Mouse (Mus musculus): ENCODE measurements around the gene Sorcs2. TPM values are rescaled to one million over a fixed set of nuclear protein-coding genes. Genes with fewer than 3 reads are reported as not detected.

The Sorcs2 gene
- polyA plus RNA-seq, 1 experiment from 2014 or later: 6.0 TPM

GRCm38 (mm10) chr5:36292321-36292720, 105.6 kb downstream of the Sorcs2 start:
- DNase-seq (ENCODE audit: low spot score): no peak

DNA sequence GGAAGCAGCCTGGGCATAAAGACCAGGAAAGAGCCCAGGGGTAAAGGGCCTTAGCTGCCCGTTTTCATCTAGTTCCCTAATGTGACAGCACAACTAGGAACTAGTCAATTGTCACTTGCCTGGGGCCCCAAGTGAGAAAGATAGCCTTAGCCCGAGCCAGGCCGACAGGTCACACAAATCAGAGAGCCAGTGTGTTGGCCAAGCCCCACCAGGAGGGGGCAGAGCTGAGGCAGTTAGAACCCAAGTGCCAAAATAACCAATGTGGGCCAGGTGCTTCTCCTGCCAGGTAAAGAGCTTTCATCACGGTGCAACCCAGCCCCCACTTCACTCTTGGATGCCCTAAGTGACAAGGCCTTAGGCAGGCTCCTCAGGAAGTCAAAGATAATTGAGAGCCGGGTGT, 106.7 kb downstream of the Sorcs2 start:
- no peak overlapping the region for H3K4me2 ChIP-seq (replicated peaks; ENCODE audit: low read depth, low read length)
- H3K4me3 ChIP-seq (ENCODE audit: low read depth, low read length): no peak overlapping the region
- H3K4me1 ChIP-seq (replicated peaks; ENCODE audit: control insufficient read depth, insufficient read depth, low read length): no peaks in the 10 kb centered on the region
- peak; percentile 29 for DNase-seq (ENCODE audit: low spot score)
- no peak overlapping the region for H3K9ac ChIP-seq (ENCODE audit: low read depth, low read length)
- no peaks in the 10 kb centered on the region for H3K9me3 ChIP-seq (ENCODE audit: control insufficient read depth, low read length)
- H3K27ac ChIP-seq (ENCODE audit: low read depth, low read length): no peak overlapping the region
- no peaks in the 10 kb centered on the region for H3K27me3 ChIP-seq (ENCODE audit: control insufficient read depth, insufficient read depth, low read length)
- ATAC-seq (ENCODE audit: low FRiP score): no peak
- no peaks in the 10 kb centered on the region for H3K36me3 ChIP-seq (ENCODE audit: control insufficient read depth, insufficient read depth, low read length)
- WGBS: 56% methylated on average over 5 of the region's 5 CpGs

More at GRCm38 (mm10) chr5:36292321-36292720, 105.6 kb downstream of the Sorcs2 start:
- no peak for ATAC-seq (ENCODE audit: low FRiP score)
- Histone ChIP-seq H3K4me2 (replicated peaks; ENCODE audit: low read depth, low read length) (no peak overlapping the region), H3K4me3 (ENCODE audit: low read depth, low read length) (no peak overlapping the region), H3K9ac (ENCODE audit: low read depth, low read length) (no peak overlapping the region), H3K36me3 (ENCODE audit: control insufficient read depth, insufficient read depth, low read length) (no peaks in the 10 kb centered on the region), H3K27me3 (ENCODE audit: control insufficient read depth, insufficient read depth, low read length) (no peaks in the 10 kb centered on the region), H3K4me1 (replicated peaks; ENCODE audit: control insufficient read depth, insufficient read depth, low read length) (no peaks in the 10 kb centered on the region), H3K27ac (ENCODE audit: low read depth, low read length) (no peak overlapping the region), H3K9me3 (ENCODE audit: control insufficient read depth, low read length) (no peaks in the 10 kb centered on the region)
- 86% methylated on average over 9 of the region's 9 CpGs for WGBS

GRCm38 (mm10) chr5:36285405-36285804, 112.5 kb downstream of the Sorcs2 start:
- no peaks in the 10 kb centered on the region for H3K4me1 ChIP-seq (replicated peaks; ENCODE audit: control insufficient read depth, insufficient read depth, low read length)
- ATAC-seq (ENCODE audit: low FRiP score) (no peak), DNase-seq (ENCODE audit: low spot score) (no peak)
- H3K4me3 ChIP-seq (ENCODE audit: low read depth, low read length): no peak overlapping the region
- no peak overlapping the region for H3K27ac ChIP-seq (ENCODE audit: low read depth, low read length)
- 72% methylated on average over 10 of the region's 10 CpGs for WGBS
- no peaks in the 10 kb centered on the region for H3K36me3 ChIP-seq (ENCODE audit: control insufficient read depth, insufficient read depth, low read length)
- no peak overlapping the region for H3K9ac ChIP-seq (ENCODE audit: low read depth, low read length)
- H3K4me2 ChIP-seq (replicated peaks; ENCODE audit: low read depth, low read length): no peak overlapping the region
- no peaks in the 10 kb centered on the region for H3K9me3 ChIP-seq (ENCODE audit: control insufficient read depth, low read length)
- no peaks in the 10 kb centered on the region for H3K27me3 ChIP-seq (ENCODE audit: control insufficient read depth, insufficient read depth, low read length)

DNA sequence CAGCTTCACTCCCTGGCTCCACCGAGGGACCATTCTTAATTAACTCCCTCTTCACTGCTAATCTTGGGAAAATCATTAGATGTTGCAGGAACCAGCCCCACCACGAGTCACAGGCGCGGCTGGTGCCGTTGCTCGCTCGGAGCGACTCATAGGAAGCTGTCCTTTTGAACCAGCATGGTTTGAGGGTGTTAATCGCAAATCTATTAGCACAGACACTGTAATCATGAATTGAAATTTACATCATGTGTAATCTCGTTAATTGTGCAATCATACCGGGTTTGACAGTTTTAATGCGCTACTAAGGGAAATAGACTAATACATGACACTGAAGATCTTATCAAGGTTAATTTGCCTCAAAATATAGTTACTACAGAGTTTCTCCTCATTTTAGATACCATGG, 118.0 kb downstream of the Sorcs2 start:
- no peaks in the 10 kb centered on the region for H3K9me3 ChIP-seq (ENCODE audit: control insufficient read depth, low read length)
- DNase-seq (ENCODE audit: low spot score): no peak
- H3K27ac ChIP-seq (ENCODE audit: low read depth, low read length): no peak overlapping the region
- 87% methylated on average over 12 of the region's 12 CpGs for WGBS
- no peak for ATAC-seq (ENCODE audit: low FRiP score)
- no peaks in the 10 kb centered on the region for H3K36me3 ChIP-seq (ENCODE audit: control insufficient read depth, insufficient read depth, low read length)
- H3K4me2 ChIP-seq (replicated peaks; ENCODE audit: low read depth, low read length): no peak overlapping the region
- no peak overlapping the region for H3K9ac ChIP-seq (ENCODE audit: low read depth, low read length)
- no peak overlapping the region for H3K4me3 ChIP-seq (ENCODE audit: low read depth, low read length)
- H3K27me3 ChIP-seq (ENCODE audit: control insufficient read depth, insufficient read depth, low read length): no peaks in the 10 kb centered on the region
- no peaks in the 10 kb centered on the region for H3K4me1 ChIP-seq (replicated peaks; ENCODE audit: control insufficient read depth, insufficient read depth, low read length)

- Histone ChIP-seq H3K4me1 (replicated peaks; ENCODE audit: control insufficient read depth, insufficient read depth, low read length) (no peaks in the 10 kb centered on the region), H3K9me3 (ENCODE audit: control insufficient read depth, low read length) (no peaks in the 10 kb centered on the region), H3K27me3 (ENCODE audit: control insufficient read depth, insufficient read depth, low read length) (no peaks in the 10 kb centered on the region), H3K4me3 (ENCODE audit: low read depth, low read length) (no peak overlapping the region), H3K36me3 (ENCODE audit: control insufficient read depth, insufficient read depth, low read length) (no peaks in the 10 kb centered on the region), H3K27ac (ENCODE audit: low read depth, low read length) (no peak overlapping the region), H3K4me2 (replicated peaks; ENCODE audit: low read depth, low read length) (no peak overlapping the region), H3K9ac (ENCODE audit: low read depth, low read length) (no peak overlapping the region)
- whole genome bisulfite sequencing: 79% methylated on average over 6 of the region's 6 CpGs
- DNase-seq (ENCODE audit: low spot score) (no peak), ATAC-seq (ENCODE audit: low FRiP score) (no peak)
These were observed 123.1 kb downstream of the Sorcs2 start for GRCm38 (mm10) chr5:36274684-36275394.

- Histone ChIP-seq H3K27me3 (ENCODE audit: control insufficient read depth, insufficient read depth, low read length) (no peaks in the 10 kb centered on the region), H3K4me2 (replicated peaks; ENCODE audit: low read depth, low read length) (no peak overlapping the region), H3K4me3 (ENCODE audit: low read depth, low read length) (no peak overlapping the region), H3K27ac (ENCODE audit: low read depth, low read length) (no peak overlapping the region), H3K36me3 (ENCODE audit: control insufficient read depth, insufficient read depth, low read length) (no peaks in the 10 kb centered on the region), H3K9ac (ENCODE audit: low read depth, low read length) (no peak overlapping the region), H3K9me3 (ENCODE audit: control insufficient read depth, low read length) (no peaks in the 10 kb centered on the region), H3K4me1 (replicated peaks; ENCODE audit: control insufficient read depth, insufficient read depth, low read length) (no peaks in the 10 kb centered on the region)
- 89% methylated on average over 3 of the region's 3 CpGs for WGBS
- DNase-seq (ENCODE audit: low spot score) (no peak), ATAC-seq (ENCODE audit: low FRiP score) (no peak)
These were observed 130.7 kb downstream of the Sorcs2 start for GRCm38 (mm10) chr5:36267194-36267769.

DNA sequence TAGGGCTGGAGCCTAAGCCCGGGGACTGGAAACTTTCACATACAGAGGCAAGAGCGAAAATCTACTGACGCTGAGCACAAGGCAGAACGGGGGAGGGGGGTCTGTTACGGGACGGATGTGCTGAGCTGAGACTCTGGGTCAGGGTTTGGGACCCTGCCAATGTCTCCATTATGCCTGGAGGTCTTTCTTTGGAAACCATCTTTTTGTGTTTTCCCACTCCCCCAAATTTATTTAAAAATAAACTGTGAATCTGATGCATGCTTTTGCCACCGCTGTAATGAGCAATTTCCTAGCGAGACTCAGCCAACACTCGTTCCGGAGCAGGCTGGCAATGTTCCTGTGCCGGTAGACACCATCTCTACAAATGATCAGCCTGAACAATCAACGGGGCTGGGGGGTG, 137.1 kb downstream of the Sorcs2 start:
- DNase-seq (ENCODE audit: low spot score) (no peak), ATAC-seq (ENCODE audit: low FRiP score) (no peak)
- H3K4me1 ChIP-seq (replicated peaks; ENCODE audit: control insufficient read depth, insufficient read depth, low read length): no peaks in the 10 kb centered on the region
- no peaks in the 10 kb centered on the region for H3K27me3 ChIP-seq (ENCODE audit: control insufficient read depth, insufficient read depth, low read length)
- no peak overlapping the region for H3K27ac ChIP-seq (ENCODE audit: low read depth, low read length)
- H3K9me3 ChIP-seq (ENCODE audit: control insufficient read depth, low read length): no peaks in the 10 kb centered on the region
- no peaks in the 10 kb centered on the region for H3K36me3 ChIP-seq (ENCODE audit: control insufficient read depth, insufficient read depth, low read length)
- no peak overlapping the region for H3K4me3 ChIP-seq (ENCODE audit: low read depth, low read length)
- no peak overlapping the region for H3K9ac ChIP-seq (ENCODE audit: low read depth, low read length)
- 80% methylated on average over 12 of the region's 12 CpGs for WGBS
- no peak overlapping the region for H3K4me2 ChIP-seq (replicated peaks; ENCODE audit: low read depth, low read length)

GRCm38 (mm10) chr5:36259691-36260124, 138.2 kb downstream of the Sorcs2 start:
- WGBS: 43% methylated on average over 6 of the region's 6 CpGs
- H3K4me2 ChIP-seq (replicated peaks; ENCODE audit: low read depth, low read length): no peak overlapping the region
- no peaks in the 10 kb centered on the region for H3K9me3 ChIP-seq (ENCODE audit: control insufficient read depth, low read length)
- H3K27ac ChIP-seq (ENCODE audit: low read depth, low read length): no peak overlapping the region
- H3K36me3 ChIP-seq (ENCODE audit: control insufficient read depth, insufficient read depth, low read length): no peaks in the 10 kb centered on the region
- DNase-seq (ENCODE audit: low spot score): no peak
- H3K4me3 ChIP-seq (ENCODE audit: low read depth, low read length): no peak overlapping the region
- no peaks in the 10 kb centered on the region for H3K4me1 ChIP-seq (replicated peaks; ENCODE audit: control insufficient read depth, insufficient read depth, low read length)
- no peak; the same call in 1 of the 2 replicates for ATAC-seq (ENCODE audit: low FRiP score)
- no peak overlapping the region for H3K9ac ChIP-seq (ENCODE audit: low read depth, low read length)
- H3K27me3 ChIP-seq (ENCODE audit: control insufficient read depth, insufficient read depth, low read length): no peaks in the 10 kb centered on the region
